Mouse (Mus musculus): ENCODE data around the gene Rbpj.

DNA sequence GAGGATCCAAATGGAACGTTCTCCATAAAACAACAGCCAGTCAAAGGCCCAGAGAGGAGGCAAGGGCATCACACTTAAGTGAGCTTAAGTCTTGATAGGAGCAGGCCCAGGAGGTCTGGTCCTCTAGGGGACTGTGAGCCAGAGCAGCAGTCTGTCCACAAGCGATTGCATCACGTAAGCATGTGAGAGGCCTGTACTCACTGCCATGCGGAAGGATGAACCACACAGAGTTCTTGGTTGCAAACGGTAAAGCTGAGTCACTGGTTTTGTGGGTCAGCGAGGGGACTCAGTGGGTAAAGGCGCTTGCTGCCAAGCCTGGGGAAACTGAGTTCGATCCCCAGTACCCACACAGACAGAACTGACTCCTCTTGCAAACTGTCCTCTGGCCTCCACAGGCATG lies 14.1 kb upstream of the Rbpj start:
- TF ChIP-seq POLR2A (IDR thresholded peaks at IDR 0.05; ENCODE audit: insufficient read length, low read depth) (no peak), TCF3 (IDR thresholded peaks at IDR 0.05; ENCODE audit: insufficient read length, low read depth) (no peak), USF1 (IDR thresholded peaks at IDR 0.05; ENCODE audit: low read depth) (no peak), TCF12 (IDR thresholded peaks at IDR 0.05; ENCODE audit: insufficient read depth, poor library complexity, severe bottlenecking) (no peak), MYOD1 (IDR thresholded peaks at IDR 0.05; ENCODE audit: control insufficient read depth in 1 of 3, insufficient read length in 2 of 3, low read depth in 2 of 3) (no peak), REST (IDR thresholded peaks at IDR 0.05; ENCODE audit: insufficient read depth, insufficient read length) (no peak), CEBPB (IDR thresholded peaks at IDR 0.05; ENCODE audit: insufficient read depth, poor library complexity, severe bottlenecking) (0 out of 2 replicates have a peak, but pooled peaks have one; percentile 8), MAX (IDR thresholded peaks at IDR 0.05; ENCODE audit: low read depth) (no peak)

Data from myocyte (in vitro differentiated cells).